Mouse (Mus musculus) heart, embryonic 11.5 days (tissue): ENCODE measurements around the gene Srgn. TPM values are rescaled to one million over a fixed set of nuclear protein-coding genes. Genes with fewer than 3 reads are reported as not detected.

ENCODE experiments used
- ATAC-seq: fragments of 200-750 bp; cut with Nextera tagmentation; replicated peaks from 2 replicates; pipeline ENCODE4 v1.8.0; 2017; ENCODE audit warnings: moderate library complexity; ENCODE audit not compliant: insufficient number of reproducible peaks, low FRiP score, low TSS enrichment
- H3K27ac ChIP-seq: fragments of 300-500 bp; sonication (generic); 2 replicates; pipeline ENCODE4 v1.5.1; 2014; ENCODE audit warnings: mild to moderate bottlenecking, low read depth, low read length
- H3K27me3 ChIP-seq: fragments of 300-500 bp; sonication (generic); 2 replicates; pipeline ENCODE4 v1.6.1; 2014; ENCODE audit warnings: mild to moderate bottlenecking, low read length, mixed read lengths; ENCODE audit not compliant: control insufficient read depth, insufficient read depth
- H3K36me3 ChIP-seq: fragments of 300-500 bp; sonication (generic); 2 replicates; pipeline ENCODE4 v1.6.1; 2014; ENCODE audit warnings: mild to moderate bottlenecking, low read length, moderate library complexity, mixed read lengths; ENCODE audit not compliant: control insufficient read depth, insufficient read depth
- H3K4me1 ChIP-seq: fragments of 300-500 bp; sonication (generic); 2 replicates; pipeline ENCODE4 v1.6.1; 2014; ENCODE audit warnings: low read length; ENCODE audit not compliant: control insufficient read depth, insufficient read depth
- H3K4me2 ChIP-seq: fragments of 300-500 bp; sonication (generic); 2 replicates; pipeline ENCODE4 v1.6.1; 2014; ENCODE audit warnings: mild to moderate bottlenecking, moderate library complexity
- H3K4me3 ChIP-seq: fragments of 300-500 bp; sonication (generic); 2 replicates; pipeline ENCODE4 v1.5.1; 2014; ENCODE audit warnings: low read depth, low read length
- H3K9ac ChIP-seq: fragments of 300-500 bp; sonication (generic); 2 replicates; pipeline ENCODE4 v1.6.1; 2014; ENCODE audit warnings: mild to moderate bottlenecking, low read depth, low read length, moderate library complexity
- H3K9me3 ChIP-seq: fragments of 300-500 bp; sonication (generic); replicated peaks from 2 replicates; pipeline ENCODE4 v1.6.1; 2016; ENCODE audit warnings: low read length; ENCODE audit not compliant: control insufficient read depth
- WGBS: fragments of 180-500 bp; shearing (Covaris S2); extraction: QIAGEN DNeasy Blood & Tissue Kit; methylation state at CpG from one replicate; pipeline ENCODE4 v1.1.7; 2014; ENCODE audit not compliant: insufficient replicate concordance; 5-methylcytosine and 5-hydroxymethylcytosine counted together
- polyA plus RNA-seq: library from polyadenylated mRNA; unstranded; fragments of >200 nt; fragmentation: Nextera tagmentation; extraction: Ambion mirVana; gene quantifications from 2 replicates; pipeline ENCODE4 v1.2.1, GENCODE M21; 2014

Srgn gene
- polyA plus RNA-seq, 1 experiment from 2014 or later: 6.7 TPM

- H3K27me3 ChIP-seq: no peaks in the 10 kb centered on the region
- 84% methylated on average over 7 of the region's 7 CpGs for WGBS
- no peak overlapping the region for H3K27ac ChIP-seq
- H3K4me2 ChIP-seq: no peak overlapping the region
- no peak overlapping the region for H3K4me3 ChIP-seq
- no peaks in the 10 kb centered on the region for H3K9me3 ChIP-seq
- no peaks in the 10 kb centered on the region for H3K36me3 ChIP-seq
- ATAC-seq: no peak
- H3K9ac ChIP-seq: no peak overlapping the region
- no peaks in the 10 kb centered on the region for H3K4me1 ChIP-seq
Observed at GRCm38 (mm10) chr10:62550787-62551300, 23.6 kb upstream of the Srgn start.

GRCm38 (mm10) chr10:62549523-62550166, 22.4 kb upstream of the Srgn start:
- no peaks in the 10 kb centered on the region for H3K36me3 ChIP-seq
- no peak overlapping the region for H3K27ac ChIP-seq
- no peak overlapping the region for H3K9ac ChIP-seq
- no peaks in the 10 kb centered on the region for H3K27me3 ChIP-seq
- no peak overlapping the region for H3K4me3 ChIP-seq
- no peak overlapping the region for H3K4me2 ChIP-seq
- ATAC-seq: no peak
- no peaks in the 10 kb centered on the region for H3K9me3 ChIP-seq
- no peaks in the 10 kb centered on the region for H3K4me1 ChIP-seq
- WGBS: 27% methylated on average over 14 of the region's 16 CpGs

GRCm38 (mm10) chr10:62546441-62546840, 19.2 kb upstream of the Srgn start:
- Histone ChIP-seq H3K27ac (no peak overlapping the region), H3K27me3 (no peaks in the 10 kb centered on the region), H3K36me3 (no peaks in the 10 kb centered on the region), H3K4me3 (no peak overlapping the region), H3K4me1 (0 out of 2 replicates have a peak, but pooled peaks cover 2% of the 10 kb centered on the region), H3K4me2 (no peak overlapping the region), H3K9ac (no peak overlapping the region), H3K9me3 (no peaks in the 10 kb centered on the region)
- ATAC-seq: no peak
- WGBS: 82% methylated on average over 10 of the region's 10 CpGs

- no peak overlapping the region for H3K9ac ChIP-seq
- ATAC-seq: no peak
- no peak overlapping the region for H3K4me3 ChIP-seq
- 0 out of 2 replicates have a peak, but pooled peaks cover 2% of the 10 kb centered on the region for H3K4me1 ChIP-seq
- no peak overlapping the region for H3K27ac ChIP-seq
- H3K36me3 ChIP-seq: no peaks in the 10 kb centered on the region
- H3K4me2 ChIP-seq: no peak overlapping the region
- no peaks in the 10 kb centered on the region for H3K27me3 ChIP-seq
- no peaks in the 10 kb centered on the region for H3K9me3 ChIP-seq
Observed at GRCm38 (mm10) chr10:62545759-62546158, 18.5 kb upstream of the Srgn start.

GRCm38 (mm10) chr10:62544316-62544715, 17.1 kb upstream of the Srgn start:
- Histone ChIP-seq H3K9ac (no peak overlapping the region), H3K27me3 (no peaks in the 10 kb centered on the region), H3K27ac (no peak overlapping the region), H3K4me2 (no peak overlapping the region), H3K9me3 (no peaks in the 10 kb centered on the region), H3K4me1 (0 out of 2 replicates have a peak, but pooled peaks cover 2% of the 10 kb centered on the region), H3K4me3 (no peak overlapping the region), H3K36me3 (no peaks in the 10 kb centered on the region)
- 76% methylated on average over 4 of the region's 4 CpGs for WGBS
- ATAC-seq: no peak

- WGBS: 68% methylated on average over 12 of the region's 12 CpGs
- Histone ChIP-seq H3K27ac (no peak overlapping the region), H3K4me1 (0 out of 2 replicates have a peak, but pooled peaks cover 2% of the 10 kb centered on the region), H3K4me3 (no peak overlapping the region), H3K36me3 (no peaks in the 10 kb centered on the region), H3K27me3 (no peaks in the 10 kb centered on the region), H3K9me3 (no peaks in the 10 kb centered on the region), H3K9ac (no peak overlapping the region), H3K4me2 (no peak overlapping the region)
- no peak for ATAC-seq
Observed at GRCm38 (mm10) chr10:62543399-62543808, 16.2 kb upstream of the Srgn start.

GRCm38 (mm10) chr10:62542928-62543327, 15.7 kb upstream of the Srgn start:
- no peak overlapping the region for H3K27ac ChIP-seq
- no peak overlapping the region for H3K4me2 ChIP-seq
- WGBS: 89% methylated on average over 8 of the region's 8 CpGs
- H3K9me3 ChIP-seq: no peaks in the 10 kb centered on the region
- H3K4me1 ChIP-seq: 0 out of 2 replicates have a peak, but pooled peaks cover 2% of the 10 kb centered on the region
- H3K4me3 ChIP-seq: no peak overlapping the region
- no peaks in the 10 kb centered on the region for H3K36me3 ChIP-seq
- no peak overlapping the region for H3K9ac ChIP-seq
- H3K27me3 ChIP-seq: no peaks in the 10 kb centered on the region
- no peak for ATAC-seq

GRCm38 (mm10) chr10:62542507-62542906, 15.3 kb upstream of the Srgn start:
- no peak overlapping the region for H3K27ac ChIP-seq
- H3K4me3 ChIP-seq: no peak overlapping the region
- H3K4me1 ChIP-seq: 0 out of 2 replicates have a peak, but pooled peaks cover 2% of the 10 kb centered on the region
- H3K9me3 ChIP-seq: no peaks in the 10 kb centered on the region
- no peak overlapping the region for H3K4me2 ChIP-seq
- no peaks in the 10 kb centered on the region for H3K36me3 ChIP-seq
- ATAC-seq: no peak
- H3K9ac ChIP-seq: no peak overlapping the region
- H3K27me3 ChIP-seq: no peaks in the 10 kb centered on the region
- 89% methylated on average over 12 of the region's 12 CpGs for WGBS

- Histone ChIP-seq H3K4me1 (0 out of 2 replicates have a peak, but pooled peaks cover 2% of the 10 kb centered on the region), H3K27me3 (no peaks in the 10 kb centered on the region), H3K27ac (no peak overlapping the region), H3K4me3 (no peak overlapping the region), H3K9ac (no peak overlapping the region), H3K36me3 (no peaks in the 10 kb centered on the region), H3K4me2 (no peak overlapping the region), H3K9me3 (no peaks in the 10 kb centered on the region)
- 88% methylated on average over 12 of the region's 12 CpGs for WGBS
- ATAC-seq: no peak
Observed at GRCm38 (mm10) chr10:62541499-62541898, 14.2 kb upstream of the Srgn start.
